Mouse (Mus musculus) limb, embryonic 12.5 days (tissue): Measurements from ENCODE around the gene Gpr19. TPM values are rescaled to one million over a fixed set of nuclear protein-coding genes. Genes with fewer than 3 reads are reported as not detected.
A peak's percentile ranks its signal among the peaks of the same experiment; 100 is the strongest.

Source experiments
- ATAC-seq: fragments of 200-750 bp; cut with Nextera tagmentation; 2 replicates; pipeline ENCODE4 v1.8.0; 2017; ENCODE audit warnings: low read depth, moderate TSS enrichment; ENCODE audit not compliant: insufficient number of reproducible peaks, insufficient read depth, low FRiP score, low TSS enrichment
- H3K27ac ChIP-seq: fragments of 300-500 bp; sonication (generic); 2 replicates; pipeline ENCODE4 v1.5.1; 2016; ENCODE audit warnings: mild to moderate bottlenecking, moderate library complexity
- H3K27me3 ChIP-seq: fragments of 300-500 bp; sonication (generic); 2 replicates; pipeline ENCODE4 v1.6.1; 2016; ENCODE audit warnings: mild to moderate bottlenecking, moderate library complexity
- H3K36me3 ChIP-seq: fragments of 300-500 bp; sonication (generic); 2 replicates; pipeline ENCODE4 v1.6.1; 2016; ENCODE audit warnings: mild to moderate bottlenecking, moderate library complexity
- H3K4me1 ChIP-seq: fragments of 300-500 bp; sonication (generic); replicated peaks from 2 replicates; pipeline ENCODE4 v1.6.1; 2016
- H3K4me2 ChIP-seq: fragments of 300-500 bp; sonication (generic); 2 replicates; pipeline ENCODE4 v1.6.1; 2016; ENCODE audit warnings: mild to moderate bottlenecking, moderate library complexity
- H3K4me3 ChIP-seq: fragments of 300-500 bp; sonication (generic); replicated peaks from 2 replicates; pipeline ENCODE4 v1.5.1; 2016; ENCODE audit warnings: mild to moderate bottlenecking
- H3K9ac ChIP-seq: fragments of 300-500 bp; sonication (generic); replicated peaks from 2 replicates; pipeline ENCODE4 v1.6.1; 2016; ENCODE audit warnings: mild to moderate bottlenecking, moderate library complexity
- H3K9me3 ChIP-seq: fragments of 300-500 bp; sonication (generic); 2 replicates; pipeline ENCODE4 v1.6.1; 2016; ENCODE audit warnings: mild to moderate bottlenecking, moderate library complexity
- WGBS: fragments of 180-500 bp; shearing (Covaris S2); methylation state at CpG from one replicate; pipeline ENCODE4 v1.1.7; 2016; 5-methylcytosine and 5-hydroxymethylcytosine counted together
- polyA plus RNA-seq: library from polyadenylated mRNA; unstranded; fragments of >200 nt; fragmentation: Nextera tagmentation; extraction: Ambion mirVana; gene quantifications from 2 replicates; pipeline ENCODE4 v1.2.1, GENCODE M21; 2016

Gpr19 gene
- polyA plus RNA-seq, 1 experiment from 2014 or later, result 8.6 TPM

GRCm38 (mm10) chr6:134930383-134930782, 32.0 kb upstream of the Gpr19 start:
- Histone ChIP-seq H3K4me3 (peak overlapping the region; percentile 56), H3K36me3 (peaks cover 2% of the 10 kb centered on the region; the same call in 1 of the 2 replicates), H3K27me3 (no peaks in the 10 kb centered on the region), H3K9ac (0 out of 2 replicates have a peak overlapping the region, but pooled peaks have one; percentile 13), H3K9me3 (no peaks in the 10 kb centered on the region), H3K27ac (no peak overlapping the region), H3K4me1 (peaks cover 27% of the 10 kb centered on the region), H3K4me2 (peak overlapping the region; percentile 88)
- 86% methylated on average over 7 of the region's 7 CpGs for WGBS
- no peak for ATAC-seq

GRCm38 (mm10) chr6:134929926-134930325, 31.5 kb upstream of the Gpr19 start:
- H3K4me3 ChIP-seq, result peak overlapping the region; percentile 56
- no peaks in the 10 kb centered on the region for H3K9me3 ChIP-seq
- peak overlapping the region; percentile 88 for H3K4me2 ChIP-seq
- peaks cover 30% of the 10 kb centered on the region for H3K4me1 ChIP-seq
- no peaks in the 10 kb centered on the region for H3K27me3 ChIP-seq
- H3K9ac ChIP-seq, result 0 out of 2 replicates have a peak overlapping the region, but pooled peaks have one; percentile 13
- H3K36me3 ChIP-seq, result peaks cover 5% of the 10 kb centered on the region; the same call in 1 of the 2 replicates
- ATAC-seq, result no peak
- WGBS, result 64% methylated on average over 4 of the region's 4 CpGs
- 0 out of 2 replicates have a peak overlapping the region, but pooled peaks have one; percentile 25 for H3K27ac ChIP-seq

- peak; percentile 56 for ATAC-seq
- under 1% methylated on average over 15 of the region's 15 CpGs for WGBS
- Histone ChIP-seq H3K9me3 (no peaks in the 10 kb centered on the region), H3K4me3 (peak overlapping the region; percentile 56), H3K4me2 (peak overlapping the region; percentile 88), H3K9ac (peak overlapping the region; percentile 61), H3K27ac (peak overlapping the region; percentile 100), H3K4me1 (peaks cover 30% of the 10 kb centered on the region), H3K27me3 (no peaks in the 10 kb centered on the region), H3K36me3 (peaks cover 8% of the 10 kb centered on the region; the same call in 1 of the 2 replicates)
Measured at GRCm38 (mm10) chr6:134928889-134929310, 30.5 kb upstream of the Gpr19 start.

- Histone ChIP-seq H3K27me3 (no peaks in the 10 kb centered on the region), H3K4me3 (peak overlapping the region; percentile 56), H3K9ac (peak overlapping the region; percentile 88), H3K27ac (peak overlapping the region; percentile 100), H3K4me2 (peak overlapping the region; percentile 88), H3K4me1 (peaks cover 36% of the 10 kb centered on the region), H3K9me3 (no peaks in the 10 kb centered on the region), H3K36me3 (peaks cover 14% of the 10 kb centered on the region; the same call in 1 of the 2 replicates)
- under 1% methylated on average over 63 of the region's 63 CpGs for WGBS
- ATAC-seq, result peak; percentile 94
Measured at GRCm38 (mm10) chr6:134928096-134928888, 29.9 kb upstream of the Gpr19 start.

- ATAC-seq, result 0 out of 2 replicates have a peak, but pooled peaks have one; percentile 3
Measured at GRCm38 (mm10) chr6:134927595-134928095, 29.3 kb upstream of the Gpr19 start.

GRCm38 (mm10) chr6:134926803-134927594, 28.6 kb upstream of the Gpr19 start:
- under 1% methylated on average over 61 of the region's 63 CpGs for WGBS
- peaks cover 47% of the 10 kb centered on the region for H3K4me1 ChIP-seq
- no peaks in the 10 kb centered on the region for H3K27me3 ChIP-seq
- peak overlapping the region; percentile 100 for H3K27ac ChIP-seq
- peak overlapping the region; percentile 56 for H3K4me3 ChIP-seq
- 0 out of 2 replicates have a peak, but pooled peaks have one; percentile 8 for ATAC-seq
- peak overlapping the region; percentile 88 for H3K4me2 ChIP-seq
- H3K9me3 ChIP-seq, result no peaks in the 10 kb centered on the region
- H3K9ac ChIP-seq, result peak overlapping the region; percentile 88
- peaks cover 17% of the 10 kb centered on the region; the same call in 1 of the 2 replicates for H3K36me3 ChIP-seq

More at GRCm38 (mm10) chr6:134927595-134928095, 29.3 kb upstream of the Gpr19 start:
- no peaks in the 10 kb centered on the region for H3K9me3 ChIP-seq
- peak overlapping the region; percentile 88 for H3K9ac ChIP-seq
- H3K4me2 ChIP-seq, result peak overlapping the region; percentile 88
- peaks cover 14% of the 10 kb centered on the region; the same call in 1 of the 2 replicates for H3K36me3 ChIP-seq
- H3K27ac ChIP-seq, result peak overlapping the region; percentile 100
- H3K27me3 ChIP-seq, result no peaks in the 10 kb centered on the region
- peaks cover 40% of the 10 kb centered on the region for H3K4me1 ChIP-seq
- 2% methylated on average over 13 of the region's 13 CpGs for WGBS
- peak overlapping the region; percentile 56 for H3K4me3 ChIP-seq

GRCm38 (mm10) chr6:134926338-134926705, 27.9 kb upstream of the Gpr19 start:
- H3K4me2 ChIP-seq, result peak overlapping the region; percentile 88
- peak overlapping the region; percentile 56 for H3K4me3 ChIP-seq
- no peak for ATAC-seq
- peaks cover 49% of the 10 kb centered on the region for H3K4me1 ChIP-seq
- no peaks in the 10 kb centered on the region for H3K27me3 ChIP-seq
- H3K9ac ChIP-seq, result peak overlapping the region; percentile 88; the same call in 1 of the 2 replicates
- WGBS, result 19% methylated on average over 3 of the region's 3 CpGs
- H3K27ac ChIP-seq, result peak overlapping the region; percentile 100; the same call in 1 of the 2 replicates
- H3K9me3 ChIP-seq, result no peaks in the 10 kb centered on the region
- H3K36me3 ChIP-seq, result peaks cover 19% of the 10 kb centered on the region; the same call in 1 of the 2 replicates

GRCm38 (mm10) chr6:134925673-134926337, 27.4 kb upstream of the Gpr19 start:
- Histone ChIP-seq H3K27me3 (no peaks in the 10 kb centered on the region), H3K4me2 (no peak overlapping the region), H3K9ac (no peak overlapping the region), H3K9me3 (no peaks in the 10 kb centered on the region), H3K4me3 (no peak overlapping the region), H3K4me1 (peaks cover 48% of the 10 kb centered on the region), H3K27ac (no peak overlapping the region), H3K36me3 (peaks cover 19% of the 10 kb centered on the region; the same call in 1 of the 2 replicates)
- no peak for ATAC-seq
- WGBS, result 72% methylated on average over 4 of the region's 4 CpGs

GRCm38 (mm10) chr6:134924262-134924661, 25.9 kb upstream of the Gpr19 start:
- H3K4me1 ChIP-seq, result peaks cover 40% of the 10 kb centered on the region
- no peaks in the 10 kb centered on the region for H3K9me3 ChIP-seq
- peaks cover 19% of the 10 kb centered on the region; the same call in 1 of the 2 replicates for H3K36me3 ChIP-seq

GRCm38 (mm10) chr6:134923670-134924069, 25.3 kb upstream of the Gpr19 start:
- Histone ChIP-seq H3K4me3 (0 out of 2 replicates have a peak overlapping the region, but pooled peaks have one; percentile 2), H3K4me1 (peaks cover 46% of the 10 kb centered on the region)
- ATAC-seq, result no peak

More at GRCm38 (mm10) chr6:134924262-134924661, 25.9 kb upstream of the Gpr19 start:
- H3K27ac ChIP-seq, result no peak overlapping the region
- 78% methylated on average over 3 of the region's 3 CpGs for WGBS
- no peak overlapping the region for H3K4me2 ChIP-seq
- H3K4me3 ChIP-seq, result no peak overlapping the region
- H3K9ac ChIP-seq, result no peak overlapping the region
- ATAC-seq, result no peak
- no peaks in the 10 kb centered on the region for H3K27me3 ChIP-seq

More at GRCm38 (mm10) chr6:134923670-134924069, 25.3 kb upstream of the Gpr19 start:
- Histone ChIP-seq H3K27ac (no peak overlapping the region), H3K9me3 (no peaks in the 10 kb centered on the region), H3K9ac (0 out of 2 replicates have a peak overlapping the region, but pooled peaks have one; percentile 18), H3K36me3 (peaks cover 19% of the 10 kb centered on the region; the same call in 1 of the 2 replicates), H3K4me2 (peak overlapping the region; percentile 29), H3K27me3 (no peaks in the 10 kb centered on the region; the same call in 1 of the 2 replicates)
- 84% methylated on average over 4 of the region's 4 CpGs for WGBS
